8 mouse cellular contexts compared by ENCODE assay signal in genomic region chr15:99415793-99416192, GRCm38 (mm10). TPM values are rescaled to one million over a fixed set of nuclear protein-coding genes. Genes with fewer than 3 reads are reported as not detected.
DNase-seq lines count a peak whose midpoint lies in the region; ATAC-seq and TF ChIP-seq lines count a peak whose summit lies in the region.
"Had no signal": no experiment of that assay in that cellular context is flagged by ENCODE, and none has a peak within 500 bp of the region (broad histone marks: within the 10 kb centered on the region; RNA-seq: fewer than 3 reads in every experiment).

No protein-coding gene starts in this region.

- H3K4me3 ChIP-seq in kidney, postnatal 0 days (replicated peaks; ENCODE audit: low read depth, low read length), result no peak overlapping the region
- no peak overlapping the region for H3K4me3 ChIP-seq in kidney, embryonic 16.5 days (ENCODE audit: low read length)
- no peak overlapping the region for H3K4me3 ChIP-seq in heart, postnatal 0 days (ENCODE audit: low read depth, low read length)
- H3K4me3 ChIP-seq: embryonic facial prominence, embryonic 15.5 days had no signal

- no peak overlapping the region for H3K9ac ChIP-seq in kidney, postnatal 0 days (ENCODE audit: low read depth, low read length)
- no peak overlapping the region for H3K9ac ChIP-seq in kidney, embryonic 16.5 days (replicated peaks; ENCODE audit: low read length)
- no peak overlapping the region for H3K9ac ChIP-seq in heart, postnatal 0 days (replicated peaks; ENCODE audit: low read depth, low read length)
- H3K9ac ChIP-seq: embryonic facial prominence, embryonic 15.5 days had no signal

- ATAC-seq in kidney, postnatal 0 days (replicated peaks; ENCODE audit: low FRiP score, low read depth), result no peak
- no peak for ATAC-seq in kidney, embryonic 16.5 days (ENCODE audit: low FRiP score, low TSS enrichment)
- ATAC-seq in heart, postnatal 0 days (ENCODE audit: insufficient read depth, low read depth), result no peak

- peak; percentile 27 for DNase-seq in kidney, postnatal 0 days (ENCODE audit: low spot score)
- peak; percentile 52 to 66 for DNase-seq in CD8-positive naive resting alpha-beta T cell, adult 2 months (ENCODE audit: low read depth in 2 of 2, low spot score in 2 of 2)
- peak; percentile 74 for DNase-seq in R1 (ENCODE audit: low read depth, low spot score)
- no peak for DNase-seq in heart, postnatal 0 days (ENCODE audit: low spot score)
- DNase-seq in lung, postnatal 10 days, result peak; percentile 74
- DNase-seq in thymus, postnatal 25 days, result peak; percentile 61

- peak; percentile 76 for TF ChIP-seq CTCF in kidney, postnatal 0 days (IDR thresholded peaks at IDR 0.05; ENCODE audit: low read depth)
- peak; percentile 52 for TF ChIP-seq CTCF in heart, postnatal 0 days (IDR thresholded peaks at IDR 0.05; ENCODE audit: low read depth)

- no peaks in the 10 kb centered on the region for H3K27me3 ChIP-seq in kidney, postnatal 0 days (ENCODE audit: insufficient read depth, low read length)
- no peaks in the 10 kb centered on the region for H3K27me3 ChIP-seq in kidney, embryonic 16.5 days (ENCODE audit: insufficient read depth, low read length)
- H3K27me3 ChIP-seq in heart, postnatal 0 days (ENCODE audit: control insufficient read depth, insufficient read depth, low read length), result no peaks in the 10 kb centered on the region
- H3K27me3 ChIP-seq: embryonic facial prominence, embryonic 15.5 days had no signal

- no peak overlapping the region for H3K27ac ChIP-seq in kidney, postnatal 0 days
- H3K27ac ChIP-seq in kidney, embryonic 16.5 days (ENCODE audit: low read length), result no peak overlapping the region
- no peak overlapping the region for H3K27ac ChIP-seq in heart, postnatal 0 days (ENCODE audit: low read depth)
- H3K27ac ChIP-seq: embryonic facial prominence, embryonic 15.5 days had no signal

- no peaks in the 10 kb centered on the region for H3K9me3 ChIP-seq in kidney, postnatal 0 days (replicated peaks; ENCODE audit: low read length)
- no peaks in the 10 kb centered on the region for H3K9me3 ChIP-seq in kidney, embryonic 16.5 days (ENCODE audit: low read length)
- no peaks in the 10 kb centered on the region for H3K9me3 ChIP-seq in heart, postnatal 0 days (replicated peaks; ENCODE audit: control insufficient read depth, low read length)
- H3K9me3 ChIP-seq: embryonic facial prominence, embryonic 15.5 days had no signal

- TF ChIP-seq EP300 in heart, postnatal 0 days (IDR thresholded peaks at IDR 0.05; ENCODE audit: low read depth), result no peak

- H3K4me1 ChIP-seq in kidney, postnatal 0 days (replicated peaks; ENCODE audit: insufficient read depth, low read length), result peaks cover 6% of the 10 kb centered on the region
- H3K4me1 ChIP-seq in kidney, embryonic 16.5 days (ENCODE audit: insufficient read depth, low read length), result peaks cover 20% of the 10 kb centered on the region
- peaks cover 5% of the 10 kb centered on the region; the same call in 1 of the 2 replicates for H3K4me1 ChIP-seq in heart, postnatal 0 days (ENCODE audit: control insufficient read depth, insufficient read depth)

- 11% methylated on average over 2 of the region's 2 CpGs for WGBS in kidney, postnatal 0 days
- WGBS in kidney, embryonic 16.5 days, result 25% methylated on average over 2 of the region's 2 CpGs
- 19% methylated on average over 2 of the region's 2 CpGs for WGBS in heart, postnatal 0 days

- no peaks in the 10 kb centered on the region for H3K36me3 ChIP-seq in kidney, postnatal 0 days (ENCODE audit: insufficient read depth, low read length)
- no peaks in the 10 kb centered on the region for H3K36me3 ChIP-seq in kidney, embryonic 16.5 days (ENCODE audit: insufficient read depth, low read length)
- no peaks in the 10 kb centered on the region for H3K36me3 ChIP-seq in heart, postnatal 0 days (replicated peaks; ENCODE audit: control insufficient read depth, insufficient read depth, low read length)
- H3K36me3 ChIP-seq: embryonic facial prominence, embryonic 15.5 days had no signal

- H3K4me2 ChIP-seq in kidney, postnatal 0 days (ENCODE audit: low read length), result no peak overlapping the region
- H3K4me2 ChIP-seq in kidney, embryonic 16.5 days (replicated peaks; ENCODE audit: low read depth, low read length), result no peak overlapping the region
- H3K4me2 ChIP-seq in heart, postnatal 0 days (ENCODE audit: low read depth, low read length), result no peak overlapping the region

RNA-seq across cellular contexts. Expression of gene Tmbim6, which starts 23.1 kb away (rescaled TPM):
- polyA plus RNA-seq in kidney, postnatal 0 days (2015; fragmentation: Nextera tagmentation; extraction: Ambion mirVana), result 774 and 842 TPM in 2 replicates
- polyA plus RNA-seq in kidney, embryonic 16.5 days (2015; fragmentation: Nextera tagmentation; extraction: Ambion mirVana), result 634 and 653 TPM in 2 replicates
- total RNA-seq in heart, postnatal 0 days (2014; rRNA removed; ENCODE audit: low replicate concordance), result 190 and 225 TPM in 2 replicates
- polyA plus RNA-seq in heart, postnatal 0 days (2015; fragmentation: Nextera tagmentation; extraction: Ambion mirVana), result 188 and 200 TPM in 2 replicates

RNA-seq across cellular contexts. Expression of gene Nckap5l, which starts 41.8 kb away (rescaled TPM):
- 6.5 and 8.0 TPM in 2 replicates for polyA plus RNA-seq in kidney, postnatal 0 days (2015; fragmentation: Nextera tagmentation; extraction: Ambion mirVana)
- polyA plus RNA-seq in kidney, embryonic 16.5 days (2015; fragmentation: Nextera tagmentation; extraction: Ambion mirVana), result 9.3 and 10.9 TPM in 2 replicates
- 7.5 and 35.0 TPM in 2 replicates for total RNA-seq in heart, postnatal 0 days (2014; rRNA removed; ENCODE audit: low replicate concordance)
- polyA plus RNA-seq in heart, postnatal 0 days (2015; fragmentation: Nextera tagmentation; extraction: Ambion mirVana), result 3.7 and 5.0 TPM in 2 replicates

RNA-seq across cellular contexts. Expression of gene Fmnl3, which starts 45.5 kb away (rescaled TPM):
- polyA plus RNA-seq in kidney, postnatal 0 days (2015; fragmentation: Nextera tagmentation; extraction: Ambion mirVana), result 31.6 and 33.4 TPM in 2 replicates
- 27.1 and 29.8 TPM in 2 replicates for polyA plus RNA-seq in kidney, embryonic 16.5 days (2015; fragmentation: Nextera tagmentation; extraction: Ambion mirVana)
- total RNA-seq in heart, postnatal 0 days (2014; rRNA removed; ENCODE audit: low replicate concordance), result 18.2 and 21.6 TPM in 2 replicates
- polyA plus RNA-seq in heart, postnatal 0 days (2015; fragmentation: Nextera tagmentation; extraction: Ambion mirVana), result 10.1 and 12.1 TPM in 2 replicates

RNA-seq across cellular contexts. Expression of gene Bcdin3d, which starts 58.7 kb away (rescaled TPM):
- 16.1 and 16.3 TPM in 2 replicates for polyA plus RNA-seq in kidney, postnatal 0 days (2015; fragmentation: Nextera tagmentation; extraction: Ambion mirVana)
- polyA plus RNA-seq in kidney, embryonic 16.5 days (2015; fragmentation: Nextera tagmentation; extraction: Ambion mirVana), result 16.8 and 18.2 TPM in 2 replicates
- 3.5 and 11.0 TPM in 2 replicates for total RNA-seq in heart, postnatal 0 days (2014; rRNA removed; ENCODE audit: low replicate concordance)
- polyA plus RNA-seq in heart, postnatal 0 days (2015; fragmentation: Nextera tagmentation; extraction: Ambion mirVana), result 12.5 and 13.1 TPM in 2 replicates
